Mouse (Mus musculus): ENCODE data around the gene Zfp748.

Gene Zfp748

DNA sequence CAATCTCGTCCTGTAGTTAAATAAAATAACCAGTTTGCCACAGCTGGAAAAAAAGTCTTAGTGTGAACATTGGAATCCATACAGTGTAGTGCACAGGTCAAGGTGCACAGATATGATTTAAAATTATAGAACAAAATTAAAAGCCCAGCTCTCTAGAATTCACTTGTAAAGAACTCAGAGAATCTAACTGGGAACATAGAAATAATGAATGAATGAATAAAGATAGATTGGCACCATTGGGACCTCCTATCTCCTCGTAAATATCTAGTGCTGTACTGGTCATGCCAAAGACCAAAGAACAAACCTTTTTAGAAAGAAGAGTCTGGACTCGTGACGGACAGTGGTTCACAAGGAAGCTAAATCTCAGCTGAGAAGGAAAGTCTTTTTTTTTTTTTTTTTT lies at the start of gene Zfp748:
Gene Zfp748 (minus strand): TSS at position 101 of the 400 bp plus-strand sequence.
- no peak for DNase-seq

DNA sequence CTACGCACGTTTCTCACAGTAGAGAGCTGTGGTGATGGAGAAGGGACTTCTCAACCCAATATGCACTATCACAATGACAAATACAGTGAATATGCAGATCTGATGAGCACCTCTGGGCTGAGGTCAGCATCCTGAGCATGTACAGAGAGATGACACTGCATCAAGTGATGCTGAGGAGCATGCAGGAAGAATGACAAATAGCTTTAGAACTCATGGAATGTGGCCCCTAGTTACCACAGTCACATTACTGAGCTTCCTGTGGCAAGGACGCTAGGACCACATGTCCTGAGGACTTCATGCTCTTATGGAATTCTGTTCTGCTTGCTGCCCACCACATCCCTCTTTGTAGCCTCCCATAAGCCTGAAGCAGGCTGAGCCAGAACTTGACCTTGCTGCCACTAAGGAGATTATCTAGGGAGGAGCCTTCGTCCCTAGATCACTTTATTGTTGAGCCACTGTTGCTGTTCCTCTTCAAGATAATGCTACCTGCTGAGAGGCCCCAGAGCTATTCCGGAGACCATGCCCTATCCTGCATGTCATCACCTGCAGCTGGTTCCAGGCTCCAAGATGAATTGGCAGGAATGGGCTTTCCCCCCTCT lies 19.1 kb upstream of the Zfp748 start:
- no peak for DNase-seq

DNA sequence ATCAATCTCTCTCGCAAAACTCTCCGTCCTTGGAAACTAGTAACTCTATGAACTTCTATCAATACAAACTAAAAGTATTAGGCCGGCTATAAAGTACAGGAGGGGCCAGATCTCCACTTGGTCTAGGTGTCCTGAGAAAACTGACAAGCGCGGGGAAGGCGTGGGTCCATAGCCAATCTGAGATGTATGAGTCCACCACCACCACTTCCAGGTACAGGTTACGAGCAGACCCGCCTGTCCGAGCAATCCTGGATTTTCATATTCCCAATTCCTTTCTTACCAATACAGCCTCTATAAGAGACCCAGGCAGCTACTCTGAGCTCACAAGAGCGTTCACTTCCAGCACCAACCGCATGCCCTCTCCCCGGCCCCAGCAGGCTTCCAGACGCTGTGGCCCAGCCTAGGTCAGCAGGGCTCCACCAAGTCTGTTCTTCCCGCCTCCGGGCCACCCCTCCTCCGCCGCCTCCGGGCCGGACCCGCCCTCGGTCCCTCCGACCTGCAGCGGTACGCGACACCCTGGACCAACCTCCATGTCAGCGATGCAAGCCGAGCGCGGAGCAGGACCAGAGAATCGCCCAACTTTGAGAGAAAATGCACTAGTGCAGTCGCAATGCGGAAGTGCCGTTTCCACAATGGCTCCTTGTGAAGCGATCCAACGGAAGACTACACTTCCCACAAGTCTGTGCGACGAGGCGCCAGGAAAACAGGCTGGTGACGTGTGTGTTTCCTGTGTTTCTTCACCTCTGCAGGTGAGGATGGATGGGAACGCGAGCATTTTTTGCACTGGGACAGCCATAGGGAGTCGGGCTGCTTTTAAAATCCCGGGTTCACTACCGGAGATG lies 904 bp downstream of the Zfp748 start:
- peak; percentile 96 for DNase-seq

DNA sequence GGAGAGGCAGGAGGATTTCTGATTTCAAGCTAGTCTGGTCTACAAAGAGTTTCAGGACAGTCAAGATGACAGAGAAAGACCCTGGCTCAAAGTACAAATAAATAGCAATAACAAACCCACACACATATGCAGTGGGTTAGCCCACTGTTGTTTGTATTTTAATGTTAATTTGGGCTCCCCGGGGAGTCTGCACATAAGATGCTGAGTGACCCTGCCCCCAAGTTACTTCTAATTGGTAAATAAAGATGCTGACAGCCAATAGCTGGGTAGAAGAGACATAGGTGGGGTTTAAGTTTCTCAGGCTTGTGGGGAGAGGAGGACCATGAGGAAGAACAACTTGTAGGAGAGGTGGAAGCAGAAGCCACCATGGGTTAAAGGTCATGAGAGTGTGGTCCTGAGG lies 7.7 kb downstream of the Zfp748 start:
- no peak for DNase-seq

DNA sequence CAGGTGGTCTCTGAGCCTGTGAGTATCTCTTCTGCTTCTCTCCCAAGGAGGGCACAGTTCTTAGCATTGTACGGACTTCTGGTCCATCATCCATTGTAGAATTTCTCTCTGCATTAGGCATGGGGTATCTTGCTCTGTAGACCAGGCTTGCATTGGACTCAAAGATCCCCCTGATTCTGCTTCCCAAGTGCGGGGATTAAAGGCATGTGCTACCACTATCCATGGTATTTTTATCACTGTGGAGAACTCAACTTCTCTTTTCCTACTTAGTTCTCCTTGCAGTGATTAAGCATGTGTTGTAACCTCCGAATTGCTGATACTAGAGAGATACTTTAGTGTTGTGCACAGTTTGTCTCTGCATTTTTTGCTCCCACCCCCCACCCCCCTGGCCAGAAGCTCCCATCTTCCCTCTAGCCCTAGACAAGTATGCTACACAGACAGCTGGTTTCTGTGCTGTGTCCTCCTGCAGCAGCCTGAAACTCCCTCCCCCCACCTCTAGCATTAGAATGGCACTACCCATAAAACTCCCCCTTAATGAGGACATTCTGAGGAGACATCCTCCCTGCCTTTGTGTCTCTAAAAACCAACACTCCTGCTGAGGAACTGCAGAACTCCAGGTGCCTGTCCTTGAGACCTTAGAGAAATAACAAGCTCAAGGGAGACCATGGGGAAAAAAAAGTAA lies 26.4 kb downstream of the Zfp748 start:
- DNase-seq = no peak

DNA sequence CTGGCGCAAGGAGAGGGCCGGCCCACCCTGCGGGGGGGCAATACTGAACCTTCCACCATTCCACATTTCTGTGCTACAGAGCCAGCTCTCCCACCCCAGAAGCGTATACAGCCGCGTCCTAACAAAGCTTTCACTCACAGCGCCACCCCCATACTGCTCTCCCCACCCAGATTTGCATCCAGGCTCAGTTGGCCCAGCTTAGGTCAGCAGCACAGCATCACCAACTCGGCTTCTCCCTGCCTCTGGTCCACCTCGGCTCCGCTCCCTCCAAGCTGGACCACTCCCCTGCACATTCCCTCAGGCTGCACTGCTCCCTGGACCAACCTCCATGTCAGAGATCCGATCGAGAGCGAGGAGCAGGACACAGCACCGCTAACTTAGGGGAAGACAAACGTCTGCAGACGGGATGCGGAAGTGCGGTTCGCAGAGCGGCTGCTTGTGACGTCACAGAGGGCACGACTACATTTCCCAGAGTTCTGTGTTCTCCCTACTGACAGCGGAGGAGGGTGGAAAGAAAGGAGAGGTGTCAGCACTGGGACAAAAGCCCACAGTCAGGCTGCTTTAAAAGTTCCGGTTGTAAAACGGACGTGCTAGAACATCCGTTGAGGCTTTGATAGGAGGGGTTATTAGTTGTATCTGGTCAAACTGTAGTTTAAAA lies 27.7 kb downstream of the Zfp748 start, which contains the start of the genes Gm26965 and Zfp87:
Gene Gm26965 (minus strand): TSS at position 399 of the 658 bp plus-strand sequence.
Gene Zfp87 (minus strand): TSS at position 425 of the 658 bp plus-strand sequence.
- peak; percentile 97 for DNase-seq

DNA sequence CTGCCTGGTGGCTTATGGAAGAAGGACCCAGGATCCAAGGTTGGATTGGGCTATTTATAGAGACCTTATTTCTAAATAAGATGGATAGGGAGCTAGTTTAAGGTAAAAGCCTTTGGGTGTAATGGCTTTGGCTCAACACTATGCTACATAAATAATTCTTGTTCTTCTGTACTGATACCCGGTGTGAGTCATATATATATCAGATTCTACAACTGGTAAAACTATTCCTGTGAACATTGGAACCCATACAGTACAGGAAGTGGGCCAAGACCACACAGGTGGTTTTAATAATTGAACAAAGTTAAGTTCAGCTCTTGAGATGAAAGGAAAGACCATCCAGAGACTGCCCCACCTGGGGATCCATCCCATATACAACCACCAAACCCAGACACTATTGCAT lies 52.7 kb downstream of the Zfp748 start:
- DNase-seq = no peak

DNA sequence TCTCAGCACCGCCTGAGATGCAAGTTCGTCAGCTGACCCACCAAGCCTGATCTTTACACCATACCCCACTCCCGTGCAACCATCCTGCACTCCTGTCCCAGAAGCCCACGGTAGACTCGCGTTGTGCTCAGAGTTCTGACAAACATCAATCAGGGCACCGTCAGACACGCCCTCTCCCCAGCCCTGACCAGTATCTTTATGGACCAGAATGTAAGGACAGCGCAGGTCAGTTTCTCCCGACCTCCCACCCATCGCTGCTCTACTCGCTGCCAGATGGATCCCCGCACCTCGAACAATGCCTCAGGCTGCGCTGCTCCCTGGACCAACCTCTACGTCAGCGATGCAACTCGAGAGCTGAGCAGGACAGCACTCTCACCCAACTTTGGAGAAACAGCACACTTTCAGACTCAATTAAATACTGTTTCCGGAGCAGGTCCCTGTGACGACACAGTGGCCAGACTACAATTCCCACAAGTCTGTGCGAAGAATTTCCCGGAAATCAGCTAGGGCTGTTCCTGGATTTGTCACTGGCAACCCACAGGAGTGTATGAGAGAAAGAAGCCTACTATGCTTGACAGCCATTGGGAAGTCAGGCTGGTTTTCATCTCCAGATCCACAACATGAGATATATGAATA lies 53.4 kb downstream of the Zfp748 start, which contains the start of gene Zfp58:
Gene Zfp58 (minus strand): TSS at position 472 of the 636 bp plus-strand sequence.
- DNase-seq = peak; percentile 95

DNA sequence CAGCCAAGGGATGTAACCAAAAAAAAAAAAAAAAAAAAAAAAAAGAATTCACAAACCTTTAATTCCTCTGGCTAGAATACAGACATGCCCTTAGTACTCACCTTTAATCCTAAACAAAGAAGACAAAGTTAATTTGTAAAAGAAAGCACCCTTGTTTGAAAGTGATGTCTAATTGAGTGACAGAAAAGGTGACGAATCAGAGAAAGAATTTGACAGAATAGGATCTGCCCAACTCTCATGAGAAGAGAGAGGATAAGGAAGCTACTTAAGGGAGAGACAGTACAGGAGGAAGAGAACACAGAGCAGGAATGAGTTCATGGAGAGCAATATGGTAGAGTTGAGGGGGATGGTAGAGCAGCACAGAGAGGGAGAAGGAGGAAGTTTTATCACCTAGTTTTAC lies 58.0 kb downstream of the Zfp748 start:
- DNase-seq = no peak
